Mouse (Mus musculus): Measurements from ENCODE around the gene Exph5. TPM values are rescaled to one million over a fixed set of nuclear protein-coding genes. Genes with fewer than 3 reads are reported as not detected.

Gene Exph5
- polyA plus RNA-seq, 1 experiment from 2014 or later: 0.14 TPM

- H3K9me3 ChIP-seq (ENCODE audit: control insufficient read depth, low read length): no peaks in the 10 kb centered on the region
- H3K27ac ChIP-seq (ENCODE audit: low read length): no peak overlapping the region
- WGBS: 95% methylated on average over 5 of the region's 5 CpGs
- H3K9ac ChIP-seq (replicated peaks; ENCODE audit: low read depth, low read length): no peak overlapping the region
- no peaks in the 10 kb centered on the region for H3K4me1 ChIP-seq (replicated peaks; ENCODE audit: control insufficient read depth, insufficient read depth, low read length)
- ATAC-seq: no peak
- H3K4me3 ChIP-seq (replicated peaks; ENCODE audit: low read length): no peak overlapping the region
- H3K4me2 ChIP-seq (ENCODE audit: low read length): no peak overlapping the region
- no peaks in the 10 kb centered on the region for H3K36me3 ChIP-seq (ENCODE audit: control insufficient read depth, insufficient read depth)
- no peaks in the 10 kb centered on the region for H3K27me3 ChIP-seq (replicated peaks; ENCODE audit: control insufficient read depth, insufficient read depth, low read length)
These were observed 32.1 kb upstream of the Exph5 start for GRCm38 (mm10) chr9:53269466-53269755.

DNA sequence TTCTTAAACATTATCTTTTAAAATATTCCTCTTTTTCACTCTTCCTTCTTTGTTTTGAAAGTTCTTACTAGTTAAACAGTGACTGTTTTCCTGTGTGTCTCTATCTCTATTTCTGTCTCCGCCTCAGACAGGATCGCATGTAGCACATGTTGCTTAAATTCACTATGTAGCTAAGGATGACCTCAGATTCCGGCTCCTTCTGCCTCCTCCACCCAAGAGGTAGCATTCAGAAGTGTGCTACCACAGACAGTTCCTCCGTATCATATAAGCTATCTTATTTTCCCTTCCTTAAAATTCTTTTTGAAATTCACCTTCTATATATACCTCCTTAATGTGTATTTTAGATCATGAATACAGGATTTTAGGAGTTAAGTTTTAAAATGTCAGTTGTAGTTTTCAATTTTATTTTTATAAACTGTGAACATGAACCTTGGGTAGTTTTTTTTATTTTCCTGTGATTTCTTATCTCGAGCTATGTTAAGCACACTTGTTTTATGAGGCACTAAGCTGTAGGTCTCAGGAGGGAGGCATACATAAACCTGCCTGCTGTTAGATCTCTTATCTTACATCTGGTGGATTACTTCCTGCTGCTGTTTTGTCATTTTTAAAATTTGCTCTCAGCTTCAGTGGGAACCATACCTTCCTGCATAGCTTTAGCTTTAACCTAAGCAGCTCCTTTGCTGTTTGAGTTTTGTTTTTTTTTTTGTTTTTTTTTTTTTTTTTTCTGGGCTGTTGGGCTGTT is 30.0 kb upstream of the Exph5 start:
- no peaks in the 10 kb centered on the region for H3K36me3 ChIP-seq (ENCODE audit: control insufficient read depth, insufficient read depth)
- WGBS: 80% methylated on average over 5 of the region's 5 CpGs
- no peaks in the 10 kb centered on the region for H3K27me3 ChIP-seq (replicated peaks; ENCODE audit: control insufficient read depth, insufficient read depth, low read length)
- H3K9me3 ChIP-seq (ENCODE audit: control insufficient read depth, low read length): no peaks in the 10 kb centered on the region
- no peak overlapping the region for H3K4me2 ChIP-seq (ENCODE audit: low read length)
- no peak overlapping the region for H3K9ac ChIP-seq (replicated peaks; ENCODE audit: low read depth, low read length)
- no peak overlapping the region for H3K27ac ChIP-seq (ENCODE audit: low read length)
- H3K4me3 ChIP-seq (replicated peaks; ENCODE audit: low read length): no peak overlapping the region
- no peak for ATAC-seq
- H3K4me1 ChIP-seq (replicated peaks; ENCODE audit: control insufficient read depth, insufficient read depth, low read length): no peaks in the 10 kb centered on the region

DNA sequence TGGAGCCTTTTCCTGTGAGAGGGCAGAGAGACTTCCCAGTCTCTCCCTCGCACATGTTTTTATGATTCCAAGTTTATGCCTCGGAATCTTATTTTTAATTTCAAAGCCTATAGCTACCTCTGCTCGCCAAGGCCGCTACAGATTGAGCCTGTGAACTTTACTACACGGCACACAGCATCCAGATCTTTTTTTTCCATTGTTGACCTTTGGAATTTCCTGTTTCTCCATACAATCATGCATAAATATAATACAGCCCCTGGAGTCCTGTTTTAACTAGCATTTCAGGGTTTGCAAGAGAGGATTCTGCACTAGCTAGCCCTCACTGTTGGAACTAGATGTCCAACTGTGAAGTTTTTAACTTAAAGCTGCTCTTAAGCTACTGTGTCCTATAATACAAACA is 29.3 kb upstream of the Exph5 start:
- H3K27ac ChIP-seq (ENCODE audit: low read length): no peak overlapping the region
- H3K4me3 ChIP-seq (replicated peaks; ENCODE audit: low read length): no peak overlapping the region
- no peaks in the 10 kb centered on the region for H3K9me3 ChIP-seq (ENCODE audit: control insufficient read depth, low read length)
- ATAC-seq: no peak
- H3K4me1 ChIP-seq (replicated peaks; ENCODE audit: control insufficient read depth, insufficient read depth, low read length): no peaks in the 10 kb centered on the region
- H3K36me3 ChIP-seq (ENCODE audit: control insufficient read depth, insufficient read depth): no peaks in the 10 kb centered on the region
- 61% methylated on average over 5 of the region's 5 CpGs for WGBS
- no peak overlapping the region for H3K4me2 ChIP-seq (ENCODE audit: low read length)
- no peaks in the 10 kb centered on the region for H3K27me3 ChIP-seq (replicated peaks; ENCODE audit: control insufficient read depth, insufficient read depth, low read length)
- H3K9ac ChIP-seq (replicated peaks; ENCODE audit: low read depth, low read length): no peak overlapping the region

DNA sequence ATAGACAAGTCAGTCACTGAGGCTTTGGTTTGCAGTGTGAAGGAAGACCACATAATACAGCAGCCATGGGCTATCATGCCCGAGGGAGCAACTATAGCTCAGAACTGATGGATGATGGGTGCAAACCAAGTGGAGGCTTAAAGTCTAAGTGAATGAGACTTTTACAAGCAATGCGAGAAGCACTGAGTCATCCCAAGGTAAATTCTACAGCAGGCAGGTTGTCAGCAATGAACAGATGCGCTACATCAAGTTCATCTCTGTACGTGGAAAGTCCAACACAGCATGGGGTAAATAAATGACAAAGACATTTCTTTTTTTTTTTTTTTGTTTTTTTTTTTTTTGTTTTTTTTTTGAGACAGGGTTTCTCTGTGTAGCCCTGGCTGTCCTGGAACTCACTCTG is 28.8 kb upstream of the Exph5 start:
- WGBS: 83% methylated on average over 4 of the region's 4 CpGs
- no peaks in the 10 kb centered on the region for H3K36me3 ChIP-seq (ENCODE audit: control insufficient read depth, insufficient read depth)
- no peak for ATAC-seq

DNA sequence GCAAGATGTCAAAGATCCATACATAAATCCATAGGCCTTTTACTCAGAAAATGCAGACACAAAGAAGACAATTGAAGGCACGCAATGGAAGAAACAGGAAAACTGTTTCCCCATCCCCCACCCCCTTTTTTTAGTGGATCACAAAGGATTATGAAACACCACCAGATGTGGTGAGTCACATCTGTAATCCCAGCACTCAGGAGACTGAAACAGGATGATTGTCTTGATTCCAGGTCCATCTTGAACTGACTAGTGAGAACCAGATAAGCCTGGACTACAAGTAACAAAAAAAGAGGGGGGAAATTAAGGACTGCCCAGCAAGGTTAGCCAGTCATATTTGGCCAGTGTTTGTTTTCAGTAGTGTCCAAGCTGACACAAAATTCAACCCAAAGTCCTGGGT is 25.1 kb upstream of the Exph5 start:
- Histone ChIP-seq H3K27ac (ENCODE audit: low read length) (no peak overlapping the region), H3K27me3 (replicated peaks; ENCODE audit: control insufficient read depth, insufficient read depth, low read length) (no peaks in the 10 kb centered on the region), H3K36me3 (ENCODE audit: control insufficient read depth, insufficient read depth) (no peaks in the 10 kb centered on the region), H3K9me3 (ENCODE audit: control insufficient read depth, low read length) (no peaks in the 10 kb centered on the region), H3K4me2 (ENCODE audit: low read length) (no peak overlapping the region), H3K9ac (replicated peaks; ENCODE audit: low read depth, low read length) (no peak overlapping the region), H3K4me1 (replicated peaks; ENCODE audit: control insufficient read depth, insufficient read depth, low read length) (no peaks in the 10 kb centered on the region), H3K4me3 (replicated peaks; ENCODE audit: low read length) (no peak overlapping the region)
- WGBS: 94% methylated on average over 1 of the region's 1 CpGs
- no peak for ATAC-seq

More for the DNA sequence above, 28.8 kb upstream of the Exph5 start:
- Histone ChIP-seq H3K9ac (replicated peaks; ENCODE audit: low read depth, low read length) (no peak overlapping the region), H3K4me3 (replicated peaks; ENCODE audit: low read length) (no peak overlapping the region), H3K4me2 (ENCODE audit: low read length) (no peak overlapping the region), H3K9me3 (ENCODE audit: control insufficient read depth, low read length) (no peaks in the 10 kb centered on the region), H3K27me3 (replicated peaks; ENCODE audit: control insufficient read depth, insufficient read depth, low read length) (no peaks in the 10 kb centered on the region), H3K27ac (ENCODE audit: low read length) (no peak overlapping the region), H3K4me1 (replicated peaks; ENCODE audit: control insufficient read depth, insufficient read depth, low read length) (no peaks in the 10 kb centered on the region)

DNA sequence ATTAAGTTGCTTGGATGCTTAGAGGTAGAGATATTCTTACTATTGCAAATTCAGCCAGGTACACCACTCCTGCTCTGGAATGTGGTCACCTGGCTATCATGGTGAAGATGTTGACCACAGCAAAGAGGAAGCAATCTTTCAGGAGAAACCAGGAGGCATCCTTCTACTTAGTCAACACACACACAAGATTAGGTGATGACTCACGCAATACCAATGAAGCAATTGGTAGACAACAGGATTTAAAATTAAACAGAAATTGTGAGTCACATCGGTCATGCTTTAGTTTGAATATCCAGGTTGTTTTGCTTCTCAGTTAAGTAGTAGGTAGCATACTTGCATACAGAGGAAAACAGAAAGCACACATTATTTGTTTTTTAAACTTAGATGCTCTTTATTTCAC is 22.5 kb upstream of the Exph5 start:
- Histone ChIP-seq H3K27ac (ENCODE audit: low read length) (no peak overlapping the region), H3K4me3 (replicated peaks; ENCODE audit: low read length) (no peak overlapping the region), H3K4me2 (ENCODE audit: low read length) (no peak overlapping the region), H3K36me3 (ENCODE audit: control insufficient read depth, insufficient read depth) (no peaks in the 10 kb centered on the region), H3K4me1 (replicated peaks; ENCODE audit: control insufficient read depth, insufficient read depth, low read length) (no peaks in the 10 kb centered on the region), H3K9me3 (ENCODE audit: control insufficient read depth, low read length) (no peaks in the 10 kb centered on the region), H3K9ac (replicated peaks; ENCODE audit: low read depth, low read length) (no peak overlapping the region), H3K27me3 (replicated peaks; ENCODE audit: control insufficient read depth, insufficient read depth, low read length) (no peaks in the 10 kb centered on the region)
- 95% methylated on average over 2 of the region's 2 CpGs for WGBS
- ATAC-seq: no peak

DNA sequence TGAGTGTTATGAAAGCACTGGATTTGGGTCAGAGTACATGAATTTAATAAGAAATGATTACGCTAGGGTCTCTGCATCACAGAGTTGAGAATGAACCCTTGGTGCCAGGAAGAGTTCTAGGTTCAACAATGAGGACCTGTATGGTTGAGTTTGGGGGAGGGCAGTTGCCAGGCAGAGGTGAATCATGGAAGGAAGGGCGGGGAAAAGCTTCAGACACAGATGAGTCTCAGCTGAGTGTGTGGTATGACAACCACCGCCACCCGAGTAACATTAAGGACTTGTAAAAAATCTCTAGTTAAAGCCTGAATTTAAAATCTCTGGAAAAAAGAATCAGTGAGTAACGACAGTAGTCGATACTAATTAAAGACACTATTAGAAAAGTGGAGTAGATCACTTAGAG is 14.7 kb upstream of the Exph5 start:
- H3K27ac ChIP-seq (ENCODE audit: low read length): no peak overlapping the region
- no peak overlapping the region for H3K4me3 ChIP-seq (replicated peaks; ENCODE audit: low read length)
- no peaks in the 10 kb centered on the region for H3K27me3 ChIP-seq (replicated peaks; ENCODE audit: control insufficient read depth, insufficient read depth, low read length)
- ATAC-seq: no peak
- no peaks in the 10 kb centered on the region for H3K9me3 ChIP-seq (ENCODE audit: control insufficient read depth, low read length)
- WGBS: 82% methylated on average over 6 of the region's 6 CpGs
- H3K4me2 ChIP-seq (ENCODE audit: low read length): no peak overlapping the region
- H3K9ac ChIP-seq (replicated peaks; ENCODE audit: low read depth, low read length): no peak overlapping the region
- H3K4me1 ChIP-seq (replicated peaks; ENCODE audit: control insufficient read depth, insufficient read depth, low read length): no peaks in the 10 kb centered on the region
- no peaks in the 10 kb centered on the region for H3K36me3 ChIP-seq (ENCODE audit: control insufficient read depth, insufficient read depth)

- Histone ChIP-seq H3K27ac (ENCODE audit: low read length) (no peak overlapping the region), H3K4me1 (replicated peaks; ENCODE audit: control insufficient read depth, insufficient read depth, low read length) (no peaks in the 10 kb centered on the region), H3K36me3 (ENCODE audit: control insufficient read depth, insufficient read depth) (no peaks in the 10 kb centered on the region), H3K4me3 (replicated peaks; ENCODE audit: low read length) (no peak overlapping the region), H3K9ac (replicated peaks; ENCODE audit: low read depth, low read length) (no peak overlapping the region), H3K27me3 (replicated peaks; ENCODE audit: control insufficient read depth, insufficient read depth, low read length) (no peaks in the 10 kb centered on the region), H3K4me2 (ENCODE audit: low read length) (no peak overlapping the region), H3K9me3 (ENCODE audit: control insufficient read depth, low read length) (no peaks in the 10 kb centered on the region)
- ATAC-seq: no peak
- 85% methylated on average over 3 of the region's 3 CpGs for WGBS
These were observed 11.5 kb upstream of the Exph5 start for GRCm38 (mm10) chr9:53290006-53290405.

DNA sequence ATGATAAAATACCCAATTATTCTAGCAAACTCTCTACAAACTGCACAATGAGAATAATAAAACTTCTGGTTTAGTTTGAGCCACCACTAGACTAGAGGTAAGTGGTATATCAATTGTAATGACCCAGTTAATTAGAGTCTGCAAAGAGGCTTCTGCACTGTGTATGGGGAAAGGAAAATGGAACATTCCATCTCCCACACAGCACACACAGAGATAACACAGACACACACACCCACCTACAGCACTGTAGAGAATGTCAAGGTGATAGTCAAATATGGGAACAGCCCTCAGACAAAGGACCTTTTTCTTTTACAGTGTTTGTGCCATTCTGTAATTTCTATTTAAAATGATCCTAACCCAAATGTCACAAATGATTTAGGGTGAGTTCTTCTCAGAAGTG is 8.6 kb upstream of the Exph5 start:
- ATAC-seq: no peak
- Histone ChIP-seq H3K36me3 (ENCODE audit: control insufficient read depth, insufficient read depth) (no peaks in the 10 kb centered on the region), H3K4me3 (replicated peaks; ENCODE audit: low read length) (no peak overlapping the region), H3K27me3 (replicated peaks; ENCODE audit: control insufficient read depth, insufficient read depth, low read length) (no peaks in the 10 kb centered on the region), H3K4me1 (replicated peaks; ENCODE audit: control insufficient read depth, insufficient read depth, low read length) (no peaks in the 10 kb centered on the region), H3K4me2 (ENCODE audit: low read length) (no peak overlapping the region), H3K9ac (replicated peaks; ENCODE audit: low read depth, low read length) (no peak overlapping the region), H3K27ac (ENCODE audit: low read length) (no peak overlapping the region), H3K9me3 (ENCODE audit: control insufficient read depth, low read length) (no peaks in the 10 kb centered on the region)

DNA sequence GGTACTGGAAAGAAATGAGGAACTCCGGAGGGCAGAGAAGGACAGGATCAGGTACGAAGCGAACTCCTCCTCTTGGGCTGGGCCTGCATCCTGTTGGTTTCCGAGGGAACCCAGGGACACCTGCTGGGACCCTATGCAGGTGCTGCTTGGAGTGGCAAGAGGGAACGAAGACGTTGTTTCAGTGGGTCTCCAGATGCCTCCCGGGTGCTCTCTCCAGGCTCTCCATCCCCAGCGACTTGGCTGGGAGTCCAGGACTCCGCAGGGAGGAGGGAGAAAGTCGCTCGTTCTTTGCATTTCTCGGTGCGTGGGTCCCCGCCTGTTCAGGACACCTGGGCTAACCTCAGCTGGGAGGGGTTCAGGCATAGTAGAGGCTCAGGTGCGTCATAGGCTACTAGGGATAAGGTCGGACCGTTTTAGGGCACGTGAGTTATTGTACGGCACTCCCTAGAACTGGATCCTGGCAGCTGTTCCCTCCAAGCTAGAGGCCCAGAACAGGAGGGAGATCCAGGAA is 386 bp downstream of the Exph5 start:
- Histone ChIP-seq H3K27me3 (replicated peaks; ENCODE audit: control insufficient read depth, insufficient read depth, low read length) (peaks cover 3% of the 10 kb centered on the region; the same call in 1 of the 2 replicates), H3K4me2 (ENCODE audit: low read length) (peak overlapping the region; percentile 66), H3K27ac (ENCODE audit: low read length) (no peak overlapping the region), H3K9ac (replicated peaks; ENCODE audit: low read depth, low read length) (peak overlapping the region; percentile 15), H3K4me3 (replicated peaks; ENCODE audit: low read length) (peak overlapping the region; percentile 38), H3K9me3 (ENCODE audit: control insufficient read depth, low read length) (no peaks in the 10 kb centered on the region), H3K4me1 (replicated peaks; ENCODE audit: control insufficient read depth, insufficient read depth, low read length) (peaks cover 10% of the 10 kb centered on the region), H3K36me3 (ENCODE audit: control insufficient read depth, insufficient read depth) (no peaks in the 10 kb centered on the region)
- ATAC-seq: 0 out of 2 replicates have a peak, but pooled peaks have one; percentile 45
- 2% methylated on average over 19 of the region's 19 CpGs for WGBS

Data from forebrain, embryonic 16.5 days (tissue).